Mouse (Mus musculus): ENCODE measurements around the gene Otud7b. TPM values are rescaled to one million over a fixed set of nuclear protein-coding genes. Genes with fewer than 3 reads are reported as not detected.

Gene Otud7b
- polyA plus RNA-seq, 1 experiment from 2014 or later: 20.7 TPM

GRCm38 (mm10) chr3:96124235-96124634 lies 19.9 kb downstream of the Otud7b start:
- Histone ChIP-seq H3K4me1 (replicated peaks; ENCODE audit: insufficient read depth, low read length) (no peaks in the 10 kb centered on the region), H3K9me3 (replicated peaks; ENCODE audit: low read length) (no peaks in the 10 kb centered on the region), H3K9ac (ENCODE audit: low read depth, low read length) (no peak overlapping the region), H3K4me3 (replicated peaks; ENCODE audit: low read depth, low read length) (no peak overlapping the region), H3K27me3 (ENCODE audit: insufficient read depth, low read length) (no peaks in the 10 kb centered on the region), H3K27ac (no peak overlapping the region), H3K36me3 (ENCODE audit: insufficient read depth, low read length) (no peaks in the 10 kb centered on the region), H3K4me2 (ENCODE audit: low read length) (no peak overlapping the region)
- no peak for ATAC-seq (replicated peaks; ENCODE audit: low FRiP score, low read depth)
- no peak for TF ChIP-seq CTCF (IDR thresholded peaks at IDR 0.05; ENCODE audit: low read depth)
- DNase-seq (ENCODE audit: low spot score): no peak
- WGBS: 83% methylated on average over 5 of the region's 5 CpGs

GRCm38 (mm10) chr3:96128128-96128527 lies 23.8 kb downstream of the Otud7b start:
- Histone ChIP-seq H3K4me1 (replicated peaks; ENCODE audit: insufficient read depth, low read length) (no peaks in the 10 kb centered on the region), H3K9me3 (replicated peaks; ENCODE audit: low read length) (no peaks in the 10 kb centered on the region), H3K27ac (no peak overlapping the region), H3K27me3 (ENCODE audit: insufficient read depth, low read length) (no peaks in the 10 kb centered on the region), H3K4me2 (ENCODE audit: low read length) (no peak overlapping the region), H3K36me3 (ENCODE audit: insufficient read depth, low read length) (no peaks in the 10 kb centered on the region), H3K4me3 (replicated peaks; ENCODE audit: low read depth, low read length) (no peak overlapping the region), H3K9ac (ENCODE audit: low read depth, low read length) (no peak overlapping the region)
- ATAC-seq (replicated peaks; ENCODE audit: low FRiP score, low read depth): peak; percentile 43; the same call in 1 of the 2 replicates
- DNase-seq (ENCODE audit: low spot score): peak; percentile 85
- no peak for TF ChIP-seq CTCF (IDR thresholded peaks at IDR 0.05; ENCODE audit: low read depth)

GRCm38 (mm10) chr3:96132478-96132877 lies 28.2 kb downstream of the Otud7b start:
- no peak overlapping the region for H3K27ac ChIP-seq
- no peak overlapping the region for H3K4me3 ChIP-seq (replicated peaks; ENCODE audit: low read depth, low read length)
- H3K36me3 ChIP-seq (ENCODE audit: insufficient read depth, low read length): no peaks in the 10 kb centered on the region
- no peaks in the 10 kb centered on the region for H3K9me3 ChIP-seq (replicated peaks; ENCODE audit: low read length)
- no peaks in the 10 kb centered on the region for H3K4me1 ChIP-seq (replicated peaks; ENCODE audit: insufficient read depth, low read length)
- TF ChIP-seq CTCF (IDR thresholded peaks at IDR 0.05; ENCODE audit: low read depth): no peak
- WGBS: 91% methylated on average over 3 of the region's 3 CpGs
- H3K9ac ChIP-seq (ENCODE audit: low read depth, low read length): no peak overlapping the region
- no peak overlapping the region for H3K4me2 ChIP-seq (ENCODE audit: low read length)
- no peak for ATAC-seq (replicated peaks; ENCODE audit: low FRiP score, low read depth)
- DNase-seq (ENCODE audit: low spot score): no peak
- no peaks in the 10 kb centered on the region for H3K27me3 ChIP-seq (ENCODE audit: insufficient read depth, low read length)

DNA sequence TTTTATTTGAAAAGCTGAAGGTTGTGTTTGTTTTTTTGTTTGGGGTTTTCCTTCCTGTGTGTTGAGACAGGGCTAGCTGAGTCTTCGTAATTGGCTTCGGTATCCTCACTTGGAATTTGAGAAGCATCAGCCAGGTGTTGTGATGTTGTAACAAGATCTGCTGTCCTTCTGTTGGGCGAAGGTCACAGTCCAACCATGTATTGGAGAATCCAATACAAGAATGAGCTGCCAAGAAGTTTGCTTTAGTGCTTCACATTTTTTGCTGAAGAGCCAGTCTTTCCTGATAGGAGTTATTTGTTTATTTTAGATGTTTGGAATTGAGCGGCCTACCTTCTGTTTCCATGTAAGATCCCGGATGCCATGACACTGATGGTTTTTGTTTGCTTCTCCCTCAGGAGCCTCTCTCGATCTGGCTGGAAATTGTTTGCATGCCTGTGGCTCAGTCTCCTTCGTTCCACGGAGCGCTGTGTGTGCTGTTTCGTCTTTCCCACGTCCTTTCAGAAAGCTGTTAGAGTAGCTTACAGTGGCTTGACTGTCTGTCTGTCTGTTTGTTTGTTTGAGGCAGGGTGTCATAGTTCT lies 29.1 kb downstream of the Otud7b start:
- Histone ChIP-seq H3K9me3 (replicated peaks; ENCODE audit: low read length) (no peaks in the 10 kb centered on the region), H3K4me3 (replicated peaks; ENCODE audit: low read depth, low read length) (no peak overlapping the region), H3K27me3 (ENCODE audit: insufficient read depth, low read length) (no peaks in the 10 kb centered on the region), H3K9ac (ENCODE audit: low read depth, low read length) (no peak overlapping the region), H3K4me1 (replicated peaks; ENCODE audit: insufficient read depth, low read length) (no peaks in the 10 kb centered on the region), H3K27ac (no peak overlapping the region), H3K4me2 (ENCODE audit: low read length) (no peak overlapping the region), H3K36me3 (ENCODE audit: insufficient read depth, low read length) (no peaks in the 10 kb centered on the region)
- no peak for TF ChIP-seq CTCF (IDR thresholded peaks at IDR 0.05; ENCODE audit: low read depth)
- WGBS: 57% methylated on average over 11 of the region's 11 CpGs
- no peak for ATAC-seq (replicated peaks; ENCODE audit: low FRiP score, low read depth)
- peak; percentile 14 for DNase-seq (ENCODE audit: low spot score)

GRCm38 (mm10) chr3:96135011-96135410 lies 30.7 kb downstream of the Otud7b start:
- no peak overlapping the region for H3K4me2 ChIP-seq (ENCODE audit: low read length)
- no peak for TF ChIP-seq CTCF (IDR thresholded peaks at IDR 0.05; ENCODE audit: low read depth)
- H3K27me3 ChIP-seq (ENCODE audit: insufficient read depth, low read length): no peaks in the 10 kb centered on the region
- H3K4me3 ChIP-seq (replicated peaks; ENCODE audit: low read depth, low read length): no peak overlapping the region
- ATAC-seq (replicated peaks; ENCODE audit: low FRiP score, low read depth) (no peak), DNase-seq (ENCODE audit: low spot score) (no peak)
- no peak overlapping the region for H3K27ac ChIP-seq
- 48% methylated on average over 3 of the region's 3 CpGs for WGBS
- no peaks in the 10 kb centered on the region for H3K9me3 ChIP-seq (replicated peaks; ENCODE audit: low read length)
- H3K4me1 ChIP-seq (replicated peaks; ENCODE audit: insufficient read depth, low read length): no peaks in the 10 kb centered on the region
- no peak overlapping the region for H3K9ac ChIP-seq (ENCODE audit: low read depth, low read length)
- no peaks in the 10 kb centered on the region for H3K36me3 ChIP-seq (ENCODE audit: insufficient read depth, low read length)

DNA sequence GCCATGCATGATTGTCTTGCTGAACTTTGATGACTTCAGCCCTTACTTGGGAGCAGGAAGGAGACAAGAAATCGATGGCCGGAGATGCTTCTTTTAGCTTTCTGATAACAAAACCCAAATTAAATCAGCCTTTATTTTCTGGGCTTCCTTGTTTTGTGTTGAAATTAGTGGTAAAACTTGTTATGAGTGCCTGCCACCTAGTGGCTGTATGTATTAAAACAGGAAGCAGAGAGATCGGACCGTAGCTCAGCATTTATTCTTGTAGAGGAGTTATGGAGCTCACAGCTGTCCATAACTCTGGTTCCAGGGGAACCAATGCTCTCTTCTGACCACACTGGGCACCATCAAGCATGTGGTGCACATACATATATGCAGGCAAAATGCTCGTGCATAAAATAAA lies 43.6 kb downstream of the Otud7b start:
- no peak overlapping the region for H3K4me2 ChIP-seq (ENCODE audit: low read length)
- TF ChIP-seq CTCF (IDR thresholded peaks at IDR 0.05; ENCODE audit: low read depth): peak; percentile 90
- WGBS: 16% methylated on average over 5 of the region's 5 CpGs
- no peaks in the 10 kb centered on the region for H3K4me1 ChIP-seq (replicated peaks; ENCODE audit: insufficient read depth, low read length)
- DNase-seq (ENCODE audit: low spot score) (peak; percentile 91), ATAC-seq (replicated peaks; ENCODE audit: low FRiP score, low read depth) (no peak)
- no peak overlapping the region for H3K4me3 ChIP-seq (replicated peaks; ENCODE audit: low read depth, low read length)
- no peak overlapping the region for H3K27ac ChIP-seq
- peaks cover 27% of the 10 kb centered on the region for H3K36me3 ChIP-seq (ENCODE audit: insufficient read depth, low read length)
- no peak overlapping the region for H3K9ac ChIP-seq (ENCODE audit: low read depth, low read length)
- H3K9me3 ChIP-seq (replicated peaks; ENCODE audit: low read length): no peaks in the 10 kb centered on the region
- H3K27me3 ChIP-seq (ENCODE audit: insufficient read depth, low read length): no peaks in the 10 kb centered on the region

DNA sequence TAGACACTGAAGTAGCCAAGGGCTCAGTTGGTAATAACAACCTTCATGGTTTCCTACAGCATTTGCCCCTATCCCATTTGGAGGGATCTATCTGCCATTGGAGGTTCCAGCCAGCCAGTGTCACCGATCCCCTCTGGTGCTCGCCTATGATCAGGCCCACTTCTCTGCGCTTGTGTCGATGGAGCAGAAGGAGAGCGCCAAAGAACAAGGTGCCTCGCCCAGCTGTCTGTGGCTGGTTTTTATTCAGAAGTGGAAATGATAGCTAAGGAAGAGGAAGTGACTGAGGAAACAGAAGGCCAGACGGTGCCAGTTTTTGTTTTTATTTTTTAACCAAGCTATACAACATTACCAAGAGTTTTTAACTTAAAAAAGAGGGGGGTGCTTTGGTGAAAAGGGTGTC lies 47.5 kb downstream of the Otud7b start:
- ATAC-seq (replicated peaks; ENCODE audit: low FRiP score, low read depth) (no peak), DNase-seq (ENCODE audit: low spot score) (no peak)
- no peak overlapping the region for H3K27ac ChIP-seq
- H3K27me3 ChIP-seq (ENCODE audit: insufficient read depth, low read length): no peaks in the 10 kb centered on the region
- H3K9me3 ChIP-seq (replicated peaks; ENCODE audit: low read length): no peaks in the 10 kb centered on the region
- H3K4me3 ChIP-seq (replicated peaks; ENCODE audit: low read depth, low read length): no peak overlapping the region
- TF ChIP-seq CTCF (IDR thresholded peaks at IDR 0.05; ENCODE audit: low read depth): no peak
- no peak overlapping the region for H3K9ac ChIP-seq (ENCODE audit: low read depth, low read length)
- 80% methylated on average over 7 of the region's 7 CpGs for WGBS
- H3K4me2 ChIP-seq (ENCODE audit: low read length): no peak overlapping the region
- H3K4me1 ChIP-seq (replicated peaks; ENCODE audit: insufficient read depth, low read length): no peaks in the 10 kb centered on the region
- peaks cover 42% of the 10 kb centered on the region for H3K36me3 ChIP-seq (ENCODE audit: insufficient read depth, low read length)

Data from kidney, postnatal 0 days (tissue).